Mouse (Mus musculus) neural tube, embryonic 12.5 days (tissue): Measurements from ENCODE around the gene Rnf115. TPM values are rescaled to one million over a fixed set of nuclear protein-coding genes. Genes with fewer than 3 reads are reported as not detected.
"Not testable (repeated sequence)": the region's sequence is repeated elsewhere in the genome, so short reads cannot be mapped to it uniquely, and the experiment has no call there.

Source experiments
- ATAC-seq: fragments of 200-750 bp; cut with Nextera tagmentation; 2 replicates; pipeline ENCODE4 v1.8.0; 2017; ENCODE audit warnings: low read depth, mild to moderate bottlenecking, moderate TSS enrichment, moderate library complexity; ENCODE audit not compliant: low FRiP score
- H3K27ac ChIP-seq: fragments of 300-500 bp; sonication (generic); 2 replicates; pipeline ENCODE4 v1.5.1; 2016
- H3K27me3 ChIP-seq: fragments of 300-500 bp; sonication (generic); replicated peaks from 2 replicates; pipeline ENCODE4 v1.6.1; 2016; ENCODE audit warnings: mild to moderate bottlenecking
- H3K36me3 ChIP-seq: fragments of 300-500 bp; sonication (generic); 2 replicates; pipeline ENCODE4 v1.6.1; 2016; ENCODE audit warnings: mild to moderate bottlenecking
- H3K4me1 ChIP-seq: fragments of 300-500 bp; sonication (generic); 2 replicates; pipeline ENCODE4 v1.6.1; 2016
- H3K4me2 ChIP-seq: fragments of 300-500 bp; sonication (generic); replicated peaks from 2 replicates; pipeline ENCODE4 v1.6.1; 2016; ENCODE audit warnings: mild to moderate bottlenecking
- H3K4me3 ChIP-seq: fragments of 300-500 bp; sonication (generic); 2 replicates; pipeline ENCODE4 v1.5.1; 2016
- H3K9ac ChIP-seq: fragments of 300-500 bp; sonication (generic); 2 replicates; pipeline ENCODE4 v1.6.1; 2016; ENCODE audit warnings: mild to moderate bottlenecking
- H3K9me3 ChIP-seq: fragments of 300-500 bp; sonication (generic); 2 replicates; pipeline ENCODE4 v1.6.1; 2016; ENCODE audit warnings: mild to moderate bottlenecking
- WGBS: fragments of 180-500 bp; shearing (Covaris S2); methylation state at CpG from one replicate; pipeline ENCODE4 v1.1.7; 2016; 5-methylcytosine and 5-hydroxymethylcytosine counted together
- polyA plus RNA-seq: library from polyadenylated mRNA; unstranded; fragments of >200 nt; fragmentation: Nextera tagmentation; extraction: Ambion mirVana; gene quantifications from 2 replicates; pipeline ENCODE4 v1.2.1, GENCODE M21; 2016

Gene Rnf115
- polyA plus RNA-seq, 1 experiment from 2014 or later, result 81.4 TPM

- no peak for ATAC-seq
- WGBS, result 70% methylated on average over 2 of the region's 2 CpGs
- Histone ChIP-seq H3K9me3 (no peaks in the 10 kb centered on the region), H3K36me3 (peaks cover 68% of the 10 kb centered on the region), H3K4me3 (no peak overlapping the region), H3K4me2 (no peak overlapping the region), H3K9ac (no peak overlapping the region), H3K27ac (no peak overlapping the region), H3K4me1 (no peaks in the 10 kb centered on the region), H3K27me3 (no peaks in the 10 kb centered on the region)
Measured at GRCm38 (mm10) chr3:96715854-96716253, 11.6 kb upstream of the Rnf115 start.

DNA sequence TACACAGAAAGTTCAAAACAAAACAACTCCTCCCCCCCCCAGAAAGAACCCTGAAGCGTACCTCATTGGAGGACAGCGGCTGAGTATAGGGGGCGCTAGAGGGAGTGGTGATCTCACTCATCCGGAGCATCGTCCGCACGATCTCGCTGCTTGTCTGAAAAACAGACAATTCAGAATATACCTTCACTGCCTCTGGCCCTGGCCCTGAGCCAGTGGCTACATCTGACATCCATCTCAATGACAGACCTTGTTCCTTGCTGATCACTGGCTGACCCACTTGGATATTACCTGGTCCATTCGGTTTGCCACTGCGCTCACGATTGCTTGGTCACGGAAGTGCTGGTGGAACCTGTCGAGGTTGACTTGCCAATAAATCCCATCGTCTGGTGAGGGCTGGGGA lies 8.3 kb upstream of the Rnf115 start:
- H3K4me1 ChIP-seq, result no peaks in the 10 kb centered on the region
- no peaks in the 10 kb centered on the region for H3K9me3 ChIP-seq
- no peak overlapping the region for H3K27ac ChIP-seq
- H3K27me3 ChIP-seq, result no peaks in the 10 kb centered on the region
- 37% methylated on average over 14 of the region's 14 CpGs for WGBS
- ATAC-seq, result no peak
- no peak overlapping the region for H3K4me3 ChIP-seq
- peaks cover 63% of the 10 kb centered on the region for H3K36me3 ChIP-seq
- no peak overlapping the region for H3K9ac ChIP-seq
- H3K4me2 ChIP-seq, result no peak overlapping the region

DNA sequence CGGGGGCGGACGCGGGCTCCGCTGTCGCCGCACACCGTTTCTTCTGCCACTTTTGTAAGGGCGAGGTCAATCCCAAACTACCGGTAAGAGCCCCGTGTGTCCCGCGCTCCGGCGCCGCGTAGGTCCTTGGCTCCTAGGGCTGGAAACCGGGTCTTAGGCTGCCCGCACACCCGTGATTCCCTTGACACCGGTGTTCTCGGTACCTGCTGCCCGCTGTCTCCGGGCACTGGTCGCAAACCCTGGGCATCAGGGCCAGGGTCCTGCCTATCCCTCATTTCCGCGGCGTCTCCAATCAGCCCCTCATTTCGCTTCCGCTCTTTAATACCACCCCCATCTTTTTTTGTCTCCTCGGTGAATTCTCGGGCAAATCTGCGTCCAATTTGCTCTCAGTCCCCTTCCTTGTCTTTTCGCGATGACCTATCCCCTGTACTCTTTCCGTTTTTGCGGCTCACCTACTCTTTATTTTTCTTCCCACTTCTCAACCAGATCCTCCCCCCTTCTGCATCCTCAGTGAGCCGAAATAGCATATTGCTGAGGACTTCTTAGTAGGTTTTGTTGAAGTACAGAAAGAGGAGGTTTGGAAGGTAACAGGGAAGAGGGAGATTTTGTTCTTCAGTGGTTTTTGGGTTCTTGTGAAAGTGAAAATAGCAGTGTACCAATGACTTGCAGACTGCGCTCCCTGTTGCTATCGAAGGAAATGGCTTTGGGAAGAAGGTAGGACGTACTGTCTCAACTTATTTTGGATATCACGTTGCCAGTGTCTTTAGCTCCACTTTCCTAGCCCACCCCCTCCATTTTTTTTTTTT lies 567 bp downstream of the Rnf115 start:
- ATAC-seq, result no peak; the same call in 1 of the 2 replicates
- Histone ChIP-seq H3K4me2 (peak overlapping the region; percentile 78), H3K9ac (peak overlapping the region; percentile 87), H3K9me3 (no peaks in the 10 kb centered on the region), H3K36me3 (peaks cover 7% of the 10 kb centered on the region), H3K27me3 (no peaks in the 10 kb centered on the region), H3K4me3 (peak overlapping the region; percentile 85), H3K27ac (peak overlapping the region; percentile 32; the same call in 1 of the 2 replicates), H3K4me1 (peaks cover 26% of the 10 kb centered on the region)
- WGBS, result under 1% methylated on average over 42 of the region's 42 CpGs

GRCm38 (mm10) chr3:96728634-96729402 lies 1.4 kb downstream of the Rnf115 start:
- 0 out of 2 replicates have a peak overlapping the region, but pooled peaks have one; percentile 3 for H3K9ac ChIP-seq
- H3K27ac ChIP-seq, result no peak overlapping the region

GRCm38 (mm10) chr3:96729403-96729784 lies 1.9 kb downstream of the Rnf115 start:
- 76% methylated on average over 3 of the region's 3 CpGs for WGBS
- Histone ChIP-seq H3K4me1 (peaks cover 26% of the 10 kb centered on the region), H3K27ac (no peak overlapping the region), H3K27me3 (no peaks in the 10 kb centered on the region), H3K4me2 (peak overlapping the region; percentile 78; the same call in 1 of the 2 replicates), H3K4me3 (no peak overlapping the region), H3K9me3 (no peaks in the 10 kb centered on the region), H3K9ac (no peak overlapping the region), H3K36me3 (no peaks in the 10 kb centered on the region)
- ATAC-seq, result no peak

More at GRCm38 (mm10) chr3:96728634-96729402, 1.4 kb downstream of the Rnf115 start:
- 58% methylated on average over 7 of the region's 7 CpGs for WGBS
- Histone ChIP-seq H3K9me3 (no peaks in the 10 kb centered on the region), H3K4me2 (peak overlapping the region; percentile 78), H3K36me3 (no peaks in the 10 kb centered on the region), H3K4me3 (peak overlapping the region; percentile 85), H3K27me3 (no peaks in the 10 kb centered on the region), H3K4me1 (peaks cover 26% of the 10 kb centered on the region)
- no peak for ATAC-seq

DNA sequence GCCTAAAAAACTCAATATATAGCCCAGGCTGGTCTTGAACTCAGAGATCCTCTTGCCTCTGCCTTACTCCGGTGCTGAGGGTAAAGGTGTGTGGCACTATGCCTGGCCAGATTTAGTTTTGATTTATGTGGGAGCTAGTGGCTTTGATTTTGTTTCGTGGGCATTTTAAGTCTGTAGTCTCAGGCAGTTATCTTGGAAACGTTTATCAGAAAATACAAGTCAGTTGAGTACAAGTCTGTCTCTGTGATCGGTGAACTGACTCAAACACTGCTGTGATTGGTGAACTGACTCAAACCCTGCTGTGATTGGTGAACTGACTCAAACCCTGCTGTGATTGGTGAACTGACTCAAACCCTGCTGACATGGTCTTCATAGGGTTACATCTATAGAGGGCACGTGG lies 3.3 kb downstream of the Rnf115 start:
- WGBS, result 75% methylated on average over 5 of the region's 5 CpGs
- H3K4me3 ChIP-seq, result no peak overlapping the region
- no peak overlapping the region for H3K9ac ChIP-seq
- H3K4me1 ChIP-seq, result peaks cover 26% of the 10 kb centered on the region
- no peak for ATAC-seq
- H3K36me3 ChIP-seq, result no peaks in the 10 kb centered on the region
- H3K27ac ChIP-seq, result no peak overlapping the region
- no peaks in the 10 kb centered on the region for H3K9me3 ChIP-seq
- H3K27me3 ChIP-seq, result no peaks in the 10 kb centered on the region
- no peak overlapping the region for H3K4me2 ChIP-seq

DNA sequence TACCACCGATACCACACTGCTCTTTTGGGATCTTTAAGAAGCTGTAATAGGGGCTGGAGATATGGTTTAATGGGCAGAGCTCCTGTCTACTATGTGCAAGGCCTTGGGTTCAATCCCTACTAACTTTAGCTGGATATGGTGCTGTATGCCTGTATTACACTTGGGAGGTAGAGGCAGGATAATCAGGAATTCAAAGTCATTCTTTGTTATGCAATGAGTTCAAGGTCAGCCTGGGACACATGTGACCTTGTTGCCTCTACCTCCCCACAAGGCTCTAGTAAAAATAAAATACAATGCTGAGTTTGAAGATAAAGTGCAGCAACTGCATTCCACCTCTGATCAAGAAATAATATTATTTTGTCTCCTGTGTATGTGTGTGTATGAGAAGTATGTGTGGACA lies 6.5 kb downstream of the Rnf115 start:
- Histone ChIP-seq H3K36me3 (no peaks in the 10 kb centered on the region), H3K4me3 (no peak overlapping the region), H3K27me3 (no peaks in the 10 kb centered on the region), H3K9me3 (no peaks in the 10 kb centered on the region), H3K4me1 (peaks cover 12% of the 10 kb centered on the region), H3K4me2 (no peak overlapping the region), H3K9ac (no peak overlapping the region), H3K27ac (no peak overlapping the region)
- no peak for ATAC-seq
- 94% methylated on average over 1 of the region's 1 CpGs for WGBS

GRCm38 (mm10) chr3:96735200-96735599 lies 7.7 kb downstream of the Rnf115 start:
- no peak for ATAC-seq
- WGBS, result 71% methylated on average over 2 of the region's 2 CpGs
- H3K27ac ChIP-seq, result no peak overlapping the region

GRCm38 (mm10) chr3:96737013-96737740 lies 9.7 kb downstream of the Rnf115 start:
- WGBS, result 63% methylated on average over 1 of the region's 1 CpGs
- no peak for ATAC-seq
- no peaks in the 10 kb centered on the region for H3K27me3 ChIP-seq
- no peak overlapping the region for H3K4me2 ChIP-seq
- H3K9ac ChIP-seq, result no peak overlapping the region
- no peak overlapping the region for H3K27ac ChIP-seq
- no peaks in the 10 kb centered on the region for H3K36me3 ChIP-seq
- no peak overlapping the region for H3K4me3 ChIP-seq
- H3K4me1 ChIP-seq, result no peaks in the 10 kb centered on the region
- no peaks in the 10 kb centered on the region for H3K9me3 ChIP-seq

More at GRCm38 (mm10) chr3:96735200-96735599, 7.7 kb downstream of the Rnf115 start:
- Histone ChIP-seq H3K4me3 (no peak overlapping the region), H3K36me3 (no peaks in the 10 kb centered on the region), H3K9ac (no peak overlapping the region), H3K9me3 (no peaks in the 10 kb centered on the region), H3K4me2 (no peak overlapping the region), H3K27me3 (no peaks in the 10 kb centered on the region), H3K4me1 (0 out of 2 replicates have a peak, but pooled peaks cover 6% of the 10 kb centered on the region)

DNA sequence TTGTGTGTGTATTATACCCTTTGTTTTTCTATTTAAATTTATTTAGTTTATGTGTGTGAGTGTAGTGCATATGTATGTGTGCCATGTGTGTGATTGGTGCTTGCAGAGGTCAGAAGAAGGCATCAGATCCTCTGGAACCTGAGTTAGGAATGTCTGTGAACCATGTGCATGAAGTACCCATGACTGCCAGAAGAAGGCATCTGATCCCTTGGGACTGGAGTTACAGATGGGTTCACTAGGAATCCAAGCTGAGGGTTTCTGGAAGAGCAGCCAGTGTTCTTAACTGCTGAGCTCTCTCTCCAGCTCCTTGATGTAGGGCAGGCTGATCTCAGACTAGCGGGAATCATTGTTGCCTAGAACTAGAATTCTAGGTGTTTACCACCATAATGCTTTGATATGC lies 10.5 kb downstream of the Rnf115 start:
- H3K4me3 ChIP-seq, result no peak overlapping the region
- no peak for ATAC-seq
- no peak overlapping the region for H3K27ac ChIP-seq
- no peaks in the 10 kb centered on the region for H3K27me3 ChIP-seq
- H3K9me3 ChIP-seq, result no peaks in the 10 kb centered on the region
- H3K4me1 ChIP-seq, result no peaks in the 10 kb centered on the region
- no peaks in the 10 kb centered on the region for H3K36me3 ChIP-seq
- no peak overlapping the region for H3K4me2 ChIP-seq
- 90% methylated on average over 1 of the region's 1 CpGs for WGBS
- H3K9ac ChIP-seq, result no peak overlapping the region

DNA sequence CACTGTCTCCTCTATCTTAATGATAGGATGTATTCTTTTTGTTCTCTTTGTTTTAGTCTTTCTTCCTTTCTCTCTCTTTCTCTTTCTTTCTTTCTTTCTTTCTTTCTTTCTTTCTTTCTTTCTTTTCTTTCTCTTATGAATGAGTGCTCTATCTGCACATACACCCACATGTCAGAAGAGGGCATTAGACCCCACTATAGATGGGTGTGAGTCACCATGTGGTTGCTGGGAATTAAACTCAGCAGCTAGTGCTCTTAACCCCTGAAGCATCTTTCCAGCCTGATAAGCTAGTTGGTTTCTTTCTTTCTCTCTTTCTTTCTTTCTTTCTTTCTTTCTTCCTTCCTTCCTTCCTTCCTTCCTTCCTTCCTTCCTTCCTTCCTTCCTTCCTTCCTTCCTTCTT lies 12.8 kb downstream of the Rnf115 start:
- not testable (repeated sequence) for H3K9ac ChIP-seq, H3K36me3 ChIP-seq, H3K27me3 ChIP-seq, ATAC-seq, H3K4me2 ChIP-seq, H3K4me1 ChIP-seq, H3K9me3 ChIP-seq, H3K4me3 ChIP-seq, H3K27ac ChIP-seq

GRCm38 (mm10) chr3:96744348-96744747 lies 16.9 kb downstream of the Rnf115 start:
- Histone ChIP-seq H3K9ac (no peak overlapping the region), H3K27me3 (no peaks in the 10 kb centered on the region), H3K4me3 (no peak overlapping the region), H3K4me2 (no peak overlapping the region), H3K36me3 (no peaks in the 10 kb centered on the region), H3K9me3 (no peaks in the 10 kb centered on the region), H3K27ac (no peak overlapping the region), H3K4me1 (no peaks in the 10 kb centered on the region)
- WGBS, result 95% methylated on average over 3 of the region's 3 CpGs
- no peak for ATAC-seq
